Mouse (Mus musculus) B cell, adult 67 days (primary cell): ENCODE data around the gene Trex1. TPM values are rescaled to one million over a fixed set of nuclear protein-coding genes. Genes with fewer than 3 reads are reported as not detected.

ENCODE experiments used
- total RNA-seq, 2 experiments: library from RNA; stranded (reverse); gene quantifications; 4 replicates each; pipeline ENCODE4 v1.2.4; 2023

The Trex1 gene
- total RNA-seq: 10 to 100 TPM; 15.0 to 19.4 TPM

GRCm38 (mm10) chr9:109059136-109059903, at the start of gene Trex1:
TSS of gene Trex1 (minus strand) at chr9:109059734.

DNA sequence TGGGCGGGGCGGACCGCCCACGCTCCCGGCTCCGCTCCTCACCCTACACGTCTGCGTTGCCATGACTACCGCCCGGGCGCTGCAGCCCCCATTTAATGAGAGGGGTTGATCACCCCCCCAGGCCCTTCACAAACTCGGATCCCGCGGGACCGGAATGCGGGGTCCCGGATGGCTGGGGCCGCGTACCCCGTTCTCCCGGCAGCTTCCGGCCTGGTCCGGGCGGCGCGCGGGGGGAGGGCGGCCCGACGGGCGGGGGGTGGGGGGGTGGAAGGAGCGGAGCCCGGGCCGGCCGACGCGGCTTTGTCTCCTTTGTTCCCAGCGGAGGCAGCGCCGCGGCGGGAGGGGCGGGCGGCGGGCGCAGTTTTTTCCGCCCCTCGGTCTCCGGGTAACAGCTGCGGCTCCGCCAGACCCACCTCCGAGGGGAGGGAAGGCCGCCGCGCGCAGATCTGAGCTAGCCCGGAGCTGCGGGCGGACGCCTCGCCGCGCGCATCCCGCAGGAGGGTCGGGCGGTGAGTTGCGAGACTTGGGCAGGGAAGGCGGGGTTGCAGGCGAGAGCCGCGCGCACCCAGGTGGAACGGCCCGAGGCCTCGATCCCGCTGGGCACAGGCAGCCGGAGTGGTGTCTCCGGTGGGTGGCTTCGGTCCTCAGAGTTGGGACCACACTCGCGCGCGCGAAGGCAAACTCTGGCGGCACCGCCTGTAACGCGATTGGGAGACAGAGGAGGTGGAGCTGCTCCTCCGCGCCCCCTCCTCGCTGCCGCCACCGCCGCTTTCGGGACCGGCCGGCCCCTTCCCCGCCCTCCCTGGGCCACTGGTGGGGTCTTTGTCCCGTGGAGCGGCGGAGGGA, 35.8 kb upstream of the Trex1 start, which contains the start of gene Plxnb1:
Gene Plxnb1 (plus strand): TSS at position 253 of the 846 bp plus-strand sequence.

GRCm38 (mm10) chr9:109082124-109082800, 22.7 kb upstream of the Trex1 start, which contains the start of the genes Ccdc51 and Tma7:
TSS of gene Ccdc51 (plus strand) at chr9:109082493.
TSS of gene Tma7 (minus strand) at chr9:109082587.

GRCm38 (mm10) chr9:109073661-109074573, 14.4 kb upstream of the Trex1 start, which contains the start of gene Atrip:
TSS of gene Atrip (minus strand) at chr9:109074124.

DNA sequence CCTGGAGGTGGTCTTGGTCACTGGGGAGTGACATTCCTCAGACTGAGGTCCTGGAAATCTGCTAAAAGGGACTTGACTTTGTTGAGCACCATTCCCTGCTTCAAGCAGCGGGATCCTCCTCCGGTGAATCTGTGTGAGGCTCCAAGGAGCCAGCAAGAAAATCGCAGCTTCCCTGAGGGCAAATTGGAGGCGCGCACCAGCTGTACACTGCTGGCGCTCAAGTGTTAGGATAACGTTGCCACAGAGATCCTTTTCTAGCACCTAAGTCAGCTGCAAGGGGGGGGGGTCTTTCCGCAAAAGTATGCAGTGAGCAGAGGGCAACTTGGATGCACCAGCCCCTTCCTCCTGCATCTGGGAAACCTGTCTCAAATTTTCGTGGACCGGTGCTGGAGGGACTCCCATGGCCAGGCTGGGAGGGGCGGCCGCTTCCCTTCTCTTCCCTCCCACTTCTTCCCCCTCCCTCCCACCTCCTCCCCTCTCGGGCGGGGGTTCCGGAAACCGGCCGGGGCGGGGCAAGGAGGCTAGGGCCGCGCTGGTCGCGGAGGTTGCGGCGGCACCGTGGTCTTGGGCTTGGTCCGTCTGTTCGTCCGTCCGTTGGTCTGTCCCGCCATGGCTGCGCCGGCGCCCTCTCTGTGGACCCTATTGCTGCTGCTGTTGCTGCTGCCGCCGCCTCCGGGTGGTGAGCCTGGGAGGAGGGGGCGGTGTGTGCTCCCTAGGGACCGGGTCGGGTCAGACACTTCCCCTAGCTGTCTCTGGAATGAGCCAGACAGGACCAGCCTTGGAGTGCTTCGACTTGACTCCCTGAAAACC, 21.2 kb downstream of the Trex1 start, which contains the start of gene Shisa5:
Gene Shisa5 (plus strand): TSS at position 480 of the 810 bp plus-strand sequence.

Other genes starting within 250 kb of the Trex1 start
- gene Celsr3, start 233.4 kb downstream of the Trex1 start, total RNA-seq: under 1 TPM; 0.06 to 0.53 TPM
- gene Slc26a6, start 206.5 kb downstream of the Trex1 start, total RNA-seq: 10 to 100 TPM; 11.7 to 17.2 TPM
- gene Tmem89, start 145.1 kb downstream of the Trex1 start, total RNA-seq: under 1 TPM in 1 of 2 experiments, not detected in 1; 0.78 TPM
- gene Uqcrc1, start 123.1 kb downstream of the Trex1 start, total RNA-seq: 100 to 1,000 TPM; 174 to 176 TPM
- gene Col7a1, start 106.1 kb downstream of the Trex1 start, total RNA-seq: 1 to 10 TPM; 4.0 to 6.9 TPM
- under 1 TPM in 1 of 2 experiments, not detected in 1; 0.83 TPM for gene Ucn2, start 73.7 kb downstream of the Trex1 start, total RNA-seq
- 10 to 100 TPM; 32.6 to 47.0 TPM for gene Pfkfb4, start 68.0 kb downstream of the Trex1 start, total RNA-seq
- 1,000 to 10,000 TPM; 2,072 to 2,196 TPM for gene Shisa5, start 21.2 kb downstream of the Trex1 start, total RNA-seq
- 10 to 100 TPM; 45.5 to 47.0 TPM for gene Atrip, start 14.4 kb upstream of the Trex1 start, total RNA-seq
- 10 to 100 TPM in 1 of 2 experiments, 1 to 10 TPM in 1; 9.9 to 12.6 TPM for gene Ccdc51, start 22.8 kb upstream of the Trex1 start, total RNA-seq
- 100 to 1,000 TPM; 297 to 318 TPM for gene Tma7, start 22.9 kb upstream of the Trex1 start, total RNA-seq
- gene Plxnb1, start 35.7 kb upstream of the Trex1 start, total RNA-seq: 1 to 10 TPM in 1 of 2 experiments, under 1 TPM in 1; 0.27 to 1.5 TPM
- gene Fbxw21, start 102.3 kb upstream of the Trex1 start, total RNA-seq: not detected
- gene Fbxw13, start 136.2 kb upstream of the Trex1 start, total RNA-seq: under 1 TPM in 1 of 2 experiments, not detected in 1; 0.59 TPM
- gene Fbxw20, start 175.0 kb upstream of the Trex1 start, total RNA-seq: not detected
- not detected for gene Fbxw14, start 227.9 kb upstream of the Trex1 start, total RNA-seq